Mouse (Mus musculus) embryonic facial prominence, embryonic 15.5 days (tissue): ENCODE measurements around the gene Rfc1. TPM values are rescaled to one million over a fixed set of nuclear protein-coding genes. Genes with fewer than 3 reads are reported as not detected.

Experiments used
- ATAC-seq: fragments of 200-750 bp; cut with Nextera tagmentation; 2 replicates; pipeline ENCODE4 v1.8.0; 2017; ENCODE audit warnings: low read depth, moderate TSS enrichment; ENCODE audit not compliant: insufficient number of reproducible peaks, low FRiP score, low TSS enrichment
- H3K27ac ChIP-seq: fragments of 300-500 bp; sonication (generic); replicated peaks from 2 replicates; pipeline ENCODE4 v1.5.1; 2015; ENCODE audit warnings: mild to moderate bottlenecking, inconsistent platforms
- H3K27me3 ChIP-seq: fragments of 300-500 bp; sonication (generic); 2 replicates; pipeline ENCODE4 v1.6.1; 2015; ENCODE audit warnings: inconsistent platforms
- H3K36me3 ChIP-seq: fragments of 300-500 bp; sonication (generic); 2 replicates; pipeline ENCODE4 v1.6.1; 2015; ENCODE audit warnings: mild to moderate bottlenecking, inconsistent platforms
- H3K4me1 ChIP-seq: fragments of 300-500 bp; sonication (generic); 2 replicates; pipeline ENCODE4 v1.6.1; 2015; ENCODE audit warnings: inconsistent platforms
- H3K4me2 ChIP-seq: fragments of 300-500 bp; sonication (generic); replicated peaks from 2 replicates; pipeline ENCODE4 v1.6.1; 2015; ENCODE audit warnings: mild to moderate bottlenecking, inconsistent platforms
- H3K4me3 ChIP-seq: fragments of 300-500 bp; sonication (generic); replicated peaks from 2 replicates; pipeline ENCODE4 v1.5.1; 2015; ENCODE audit warnings: mild to moderate bottlenecking, inconsistent platforms
- H3K9ac ChIP-seq: fragments of 300-500 bp; sonication (generic); 2 replicates; pipeline ENCODE4 v1.6.1; 2015; ENCODE audit warnings: inconsistent platforms
- H3K9me3 ChIP-seq: fragments of 300-500 bp; sonication (generic); replicated peaks from 2 replicates; pipeline ENCODE4 v1.6.1; 2016; ENCODE audit warnings: inconsistent platforms
- WGBS: fragments of 180-500 bp; shearing (Covaris S2); methylation state at CpG from one replicate; pipeline ENCODE4 v1.1.7; 2015; 5-methylcytosine and 5-hydroxymethylcytosine counted together
- polyA plus RNA-seq: library from polyadenylated mRNA; unstranded; fragments of >200 nt; fragmentation: Nextera tagmentation; extraction: Ambion mirVana; gene quantifications from 2 replicates; pipeline ENCODE4 v1.2.1, GENCODE M21; 2015

The Rfc1 gene
- polyA plus RNA-seq, 1 experiment from 2014 or later = 83.4 TPM

DNA sequence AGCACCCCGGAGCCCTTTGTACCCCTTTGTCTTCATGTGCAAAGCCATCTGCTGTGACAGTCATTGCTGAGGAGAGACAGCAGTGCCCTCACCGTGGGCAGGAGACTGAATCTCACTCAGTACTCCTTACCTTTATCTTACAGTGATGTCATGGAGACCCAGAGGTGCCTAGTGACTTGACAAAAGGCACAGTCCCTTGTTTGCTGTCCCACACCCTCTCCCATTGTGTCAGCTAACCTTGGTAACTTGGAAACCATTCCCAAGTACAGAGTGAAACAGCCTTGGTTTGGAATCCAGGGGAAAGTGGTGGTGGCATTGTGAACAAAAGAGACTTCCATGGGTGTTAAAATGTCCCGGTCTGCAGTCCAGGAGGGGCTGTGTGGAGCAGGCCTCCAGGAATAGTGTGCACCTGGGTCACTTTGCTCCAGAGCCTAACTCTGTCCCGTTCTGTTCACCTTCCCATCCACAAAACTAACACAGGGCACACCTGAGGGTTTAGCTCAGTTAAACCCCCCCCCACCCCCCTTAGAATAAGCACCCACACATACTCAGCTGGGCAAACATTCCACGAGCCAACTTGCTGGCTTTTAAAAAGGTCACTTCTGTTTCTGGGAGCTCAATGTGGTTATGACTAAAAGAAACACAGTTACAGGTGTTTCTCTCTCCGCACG, 85.2 kb downstream of the Rfc1 start:
- 84% methylated on average over 7 of the region's 7 CpGs for WGBS
- Histone ChIP-seq H3K27ac (no peak overlapping the region), H3K9me3 (no peaks in the 10 kb centered on the region), H3K36me3 (peaks cover 35% of the 10 kb centered on the region; the same call in 1 of the 2 replicates), H3K4me2 (no peak overlapping the region), H3K27me3 (no peaks in the 10 kb centered on the region), H3K4me1 (no peaks in the 10 kb centered on the region), H3K9ac (no peak overlapping the region), H3K4me3 (no peak overlapping the region)
- ATAC-seq = no peak

- Histone ChIP-seq H3K9ac (no peak overlapping the region), H3K27me3 (no peaks in the 10 kb centered on the region), H3K4me3 (no peak overlapping the region), H3K9me3 (no peaks in the 10 kb centered on the region), H3K27ac (no peak overlapping the region), H3K36me3 (peaks cover 27% of the 10 kb centered on the region; the same call in 1 of the 2 replicates), H3K4me2 (no peak overlapping the region), H3K4me1 (no peaks in the 10 kb centered on the region)
- ATAC-seq = no peak
- 93% methylated on average over 3 of the region's 3 CpGs for WGBS
Observed at GRCm38 (mm10) chr5:65247296-65247695, 88.2 kb downstream of the Rfc1 start.

DNA sequence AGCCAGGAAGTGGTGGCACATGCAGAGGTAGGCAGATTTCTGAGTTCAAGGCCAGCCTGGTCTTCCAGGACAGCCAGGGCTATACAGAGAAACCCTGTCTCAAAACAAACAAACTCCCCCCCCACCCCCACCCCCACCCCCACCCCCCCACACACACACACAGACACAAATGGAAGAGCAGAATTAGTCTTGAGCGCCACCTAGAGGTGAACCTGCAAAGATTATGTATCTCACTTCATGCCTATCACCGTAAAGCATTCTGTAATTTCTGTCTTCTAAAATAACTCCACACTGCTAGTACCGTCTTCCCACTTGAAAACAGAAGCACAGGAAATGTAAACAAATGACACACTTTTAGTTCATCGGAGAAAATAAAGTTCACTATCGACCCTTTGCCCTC, 92.7 kb downstream of the Rfc1 start:
- Histone ChIP-seq H3K9ac (no peak overlapping the region), H3K27ac (no peak overlapping the region), H3K36me3 (peaks cover 15% of the 10 kb centered on the region; the same call in 1 of the 2 replicates), H3K4me1 (no peaks in the 10 kb centered on the region), H3K4me2 (no peak overlapping the region), H3K9me3 (no peaks in the 10 kb centered on the region), H3K4me3 (no peak overlapping the region), H3K27me3 (no peaks in the 10 kb centered on the region)
- WGBS = 47% methylated on average over 5 of the region's 5 CpGs
- ATAC-seq = no peak

GRCm38 (mm10) chr5:65231289-65232003, 104.0 kb downstream of the Rfc1 start:
- Histone ChIP-seq H3K4me1 (no peaks in the 10 kb centered on the region), H3K36me3 (peaks cover 19% of the 10 kb centered on the region), H3K9me3 (no peaks in the 10 kb centered on the region), H3K9ac (no peak overlapping the region), H3K4me2 (no peak overlapping the region), H3K27me3 (no peaks in the 10 kb centered on the region), H3K27ac (no peak overlapping the region), H3K4me3 (no peak overlapping the region)
- WGBS = 75% methylated on average over 12 of the region's 12 CpGs
- no peak for ATAC-seq

- H3K36me3 ChIP-seq = peaks cover 25% of the 10 kb centered on the region
- no peak overlapping the region for H3K27ac ChIP-seq
- no peak overlapping the region for H3K4me3 ChIP-seq
- ATAC-seq = no peak
- H3K27me3 ChIP-seq = no peaks in the 10 kb centered on the region
- H3K4me2 ChIP-seq = no peak overlapping the region
- H3K9ac ChIP-seq = no peak overlapping the region
- H3K9me3 ChIP-seq = no peaks in the 10 kb centered on the region
- H3K4me1 ChIP-seq = no peaks in the 10 kb centered on the region
- WGBS = 85% methylated on average over 5 of the region's 5 CpGs
Observed at GRCm38 (mm10) chr5:65224056-65224455, 111.4 kb downstream of the Rfc1 start.

- Histone ChIP-seq H3K27me3 (no peaks in the 10 kb centered on the region), H3K9me3 (no peaks in the 10 kb centered on the region), H3K36me3 (peaks cover 15% of the 10 kb centered on the region), H3K9ac (no peak overlapping the region), H3K4me3 (no peak overlapping the region), H3K4me2 (no peak overlapping the region), H3K4me1 (no peaks in the 10 kb centered on the region), H3K27ac (no peak overlapping the region)
- ATAC-seq = no peak
- 68% methylated on average over 7 of the region's 7 CpGs for WGBS
Observed at GRCm38 (mm10) chr5:65221037-65221436, 114.4 kb downstream of the Rfc1 start.

GRCm38 (mm10) chr5:65217305-65218269, 117.9 kb downstream of the Rfc1 start:
- no peaks in the 10 kb centered on the region for H3K9me3 ChIP-seq
- H3K4me1 ChIP-seq = no peaks in the 10 kb centered on the region
- no peak overlapping the region for H3K4me2 ChIP-seq
- 82% methylated on average over 11 of the region's 11 CpGs for WGBS
- no peak overlapping the region for H3K27ac ChIP-seq
- no peak overlapping the region for H3K9ac ChIP-seq
- H3K27me3 ChIP-seq = no peaks in the 10 kb centered on the region
- peaks cover 8% of the 10 kb centered on the region; the same call in 1 of the 2 replicates for H3K36me3 ChIP-seq
- ATAC-seq = no peak
- no peak overlapping the region for H3K4me3 ChIP-seq

DNA sequence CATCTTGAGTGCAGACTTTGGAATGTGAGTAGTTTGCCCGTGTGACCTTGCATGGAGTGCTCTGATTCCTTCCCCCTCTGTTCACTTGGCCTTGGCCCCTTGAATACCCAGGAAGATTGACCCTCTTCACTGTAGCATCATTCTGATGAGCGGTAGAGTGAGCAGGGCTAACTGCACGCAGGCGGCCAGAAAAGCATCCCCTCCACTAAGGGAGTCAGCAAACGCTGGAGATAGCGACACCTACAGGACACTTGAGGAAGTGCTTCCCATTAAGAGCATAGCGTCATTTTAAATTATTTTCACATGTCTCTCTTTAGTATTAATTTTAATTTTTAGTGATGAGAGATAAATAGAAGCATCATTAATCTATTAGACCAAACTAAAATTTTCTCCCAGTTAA, 122.1 kb downstream of the Rfc1 start:
- Histone ChIP-seq H3K4me1 (no peaks in the 10 kb centered on the region), H3K9ac (no peak overlapping the region), H3K9me3 (no peaks in the 10 kb centered on the region), H3K4me3 (no peak overlapping the region), H3K27me3 (no peaks in the 10 kb centered on the region), H3K4me2 (no peak overlapping the region), H3K27ac (no peak overlapping the region), H3K36me3 (no peaks in the 10 kb centered on the region)
- ATAC-seq = no peak
- 17% methylated on average over 7 of the region's 7 CpGs for WGBS

Other genes starting within 250 kb of the Rfc1 start
- gene Tmem156, start 243.5 kb downstream of the Rfc1 start, polyA plus RNA-seq = 0.45 and 0.94 TPM in 2 replicates
- gene Klhl5, start 228.1 kb downstream of the Rfc1 start, polyA plus RNA-seq = 20.2 and 22.6 TPM in 2 replicates
- gene Wdr19, start 136.0 kb downstream of the Rfc1 start, polyA plus RNA-seq = 9.8 and 12.6 TPM in 2 replicates
- not detected in 2 replicates for gene Klb, start 12.6 kb upstream of the Rfc1 start, polyA plus RNA-seq
- 1,081 and 1,085 TPM in 2 replicates for gene Rpl9, start 55.8 kb upstream of the Rfc1 start, polyA plus RNA-seq
- gene Lias, start 55.8 kb upstream of the Rfc1 start, polyA plus RNA-seq = 63.3 and 63.5 TPM in 2 replicates
- gene Ugdh, start 100.3 kb upstream of the Rfc1 start, polyA plus RNA-seq = 117 and 125 TPM in 2 replicates
- gene Gm43552, start 157.2 kb upstream of the Rfc1 start, polyA plus RNA-seq = 1.4 TPM in 1 of 2 replicates, not detected in the other
- 142 and 154 TPM in 2 replicates for gene Smim14, start 201.5 kb upstream of the Rfc1 start, polyA plus RNA-seq
- 172 and 181 TPM in 2 replicates for gene Ube2k, start 201.6 kb upstream of the Rfc1 start, polyA plus RNA-seq